Mouse (Mus musculus): ENCODE data around the gene Slc38a8. TPM values are rescaled to one million over a fixed set of nuclear protein-coding genes. Genes with fewer than 3 reads are reported as not detected.

The Slc38a8 gene
- 0.15 TPM for polyA plus RNA-seq (2014; fragmentation: Illumina TruSeq; extraction: RNeasy Lipid Tissue Mini Kit (QIAGEN cat#74804); ENCODE audit: low read depth, low replicate concordance)

GRCm38 (mm10) chr8:119501598-119501997 lies at the start of gene Slc38a8:
Slc38a8 (minus strand) TSS chr8:119501698.

GRCm38 (mm10) chr8:119446211-119446989 lies 55.1 kb downstream of the Slc38a8 start, which contains the start of gene Necab2:
Necab2 (plus strand) TSS chr8:119446719.

GRCm38 (mm10) chr8:119433582-119434174 lies 67.8 kb downstream of the Slc38a8 start, which contains the start of gene Osgin1:
Osgin1 (plus strand) TSS chr8:119434124.

Other genes with a start within 250 kb of the Slc38a8 start
- gene Hsbp1, start 157.2 kb downstream of the Slc38a8 start, polyA plus RNA-seq (2014; fragmentation: Illumina TruSeq; extraction: RNeasy Lipid Tissue Mini Kit (QIAGEN cat#74804); ENCODE audit: low read depth, low replicate concordance), result 164 TPM
- 20.8 TPM for gene Mlycd, start 106.8 kb downstream of the Slc38a8 start, polyA plus RNA-seq (2014; fragmentation: Illumina TruSeq; extraction: RNeasy Lipid Tissue Mini Kit (QIAGEN cat#74804); ENCODE audit: low read depth, low replicate concordance)
- 17.2 TPM for gene Osgin1, start 67.6 kb downstream of the Slc38a8 start, polyA plus RNA-seq (2014; fragmentation: Illumina TruSeq; extraction: RNeasy Lipid Tissue Mini Kit (QIAGEN cat#74804); ENCODE audit: low read depth, low replicate concordance)
- 1.3 TPM for gene Necab2, start 55.0 kb downstream of the Slc38a8 start, polyA plus RNA-seq (2014; fragmentation: Illumina TruSeq; extraction: RNeasy Lipid Tissue Mini Kit (QIAGEN cat#74804); ENCODE audit: low read depth, low replicate concordance)
- gene Mbtps1, start 57.0 kb upstream of the Slc38a8 start, polyA plus RNA-seq (2014; fragmentation: Illumina TruSeq; extraction: RNeasy Lipid Tissue Mini Kit (QIAGEN cat#74804); ENCODE audit: low read depth, low replicate concordance), result 84.9 TPM
- gene Hsdl1, start 73.5 kb upstream of the Slc38a8 start, polyA plus RNA-seq (2014; fragmentation: Illumina TruSeq; extraction: RNeasy Lipid Tissue Mini Kit (QIAGEN cat#74804); ENCODE audit: low read depth, low replicate concordance), result 20.1 TPM
- 10.7 TPM for gene Dnaaf1, start 73.5 kb upstream of the Slc38a8 start, polyA plus RNA-seq (2014; fragmentation: Illumina TruSeq; extraction: RNeasy Lipid Tissue Mini Kit (QIAGEN cat#74804); ENCODE audit: low read depth, low replicate concordance)
- 6.7 TPM for gene Taf1c, start 103.5 kb upstream of the Slc38a8 start, polyA plus RNA-seq (2014; fragmentation: Illumina TruSeq; extraction: RNeasy Lipid Tissue Mini Kit (QIAGEN cat#74804); ENCODE audit: low read depth, low replicate concordance)
- 0.41 TPM for gene Adad2, start 111.0 kb upstream of the Slc38a8 start, polyA plus RNA-seq (2014; fragmentation: Illumina TruSeq; extraction: RNeasy Lipid Tissue Mini Kit (QIAGEN cat#74804); ENCODE audit: low read depth, low replicate concordance)
- 3.2 TPM for gene Kcng4, start 134.0 kb upstream of the Slc38a8 start, polyA plus RNA-seq (2014; fragmentation: Illumina TruSeq; extraction: RNeasy Lipid Tissue Mini Kit (QIAGEN cat#74804); ENCODE audit: low read depth, low replicate concordance)
- gene Wfdc1, start 164.7 kb upstream of the Slc38a8 start, polyA plus RNA-seq (2014; fragmentation: Illumina TruSeq; extraction: RNeasy Lipid Tissue Mini Kit (QIAGEN cat#74804); ENCODE audit: low read depth, low replicate concordance), result 26.7 TPM
- gene Atp2c2, start 198.3 kb upstream of the Slc38a8 start, polyA plus RNA-seq (2014; fragmentation: Illumina TruSeq; extraction: RNeasy Lipid Tissue Mini Kit (QIAGEN cat#74804); ENCODE audit: low read depth, low replicate concordance), result 0.38 TPM